23 mouse cellular contexts compared by ENCODE assay signal in genomic region chr8:121680896-121681295, GRCm38 (mm10). TPM values are rescaled to one million over a fixed set of nuclear protein-coding genes. Genes with fewer than 3 reads are reported as not detected.
DNase-seq lines count a peak whose midpoint lies in the region; ATAC-seq and TF ChIP-seq lines count a peak whose summit lies in the region.
"Had no signal": no experiment of that assay in that cellular context is flagged by ENCODE, and none has a peak within 500 bp of the region (broad histone marks: within the 10 kb centered on the region; RNA-seq: fewer than 3 reads in every experiment).

No protein-coding gene starts in this region.

- H3K4me3 ChIP-seq in cerebellum, adult 2 months (replicated peaks; ENCODE audit: insufficient read depth, low read depth, low read length): no peak overlapping the region
- no peak overlapping the region for H3K4me3 ChIP-seq in hindbrain, embryonic 16.5 days (ENCODE audit: low read length)
- H3K4me3 ChIP-seq: embryonic facial prominence, embryonic 12.5 days; forebrain, embryonic 12.5 days; gastrocnemius, adult 2 months had no signal

- peak; percentile 21 for DNase-seq in adrenal gland, adult 2 months
- no peak for DNase-seq in adrenal gland, postnatal 25 days
- DNase-seq in brain, adult 2 months (ENCODE audit: low read depth, low spot score): peak; percentile 83
- DNase-seq in cerebellum, adult 2 months: peak; percentile 70 to 85
- DNase-seq in cerebellum, postnatal 10 days: peak; percentile 68 to 76
- DNase-seq in urinary bladder, postnatal 4 days (ENCODE audit: low spot score in 2 of 2): no peak
- DNase-seq: adrenal gland, postnatal 36 days; B cell, adult 2 months; gastrocnemius, adult 2 months; gastrocnemius, postnatal 25 days; kidney, adult 2 months had no signal

- no peak for TF ChIP-seq CTCF in cerebellum, adult 2 months (IDR thresholded peaks at IDR 0.05; ENCODE audit: borderline replicate concordance, insufficient read depth, low read depth, low read length)

- WGBS in cerebellum, adult 2 months: 7% methylated on average over 4 of the region's 4 CpGs
- WGBS in hindbrain, embryonic 16.5 days: 85% methylated on average over 4 of the region's 4 CpGs

- no peak for ATAC-seq in hindbrain, embryonic 16.5 days
- ATAC-seq in monocyte, adult 5-6 weeks (replicated peaks; ENCODE audit: insufficient number of reproducible peaks, low FRiP score, low TSS enrichment, poor library complexity, severe bottlenecking): no peak
- ATAC-seq: CD4-positive, CD25-positive, alpha-beta regulatory T cell, adult 4 months; forebrain, embryonic 16.5 days; intestine, embryonic 16.5 days had no signal

- H3K36me3 ChIP-seq in hindbrain, embryonic 16.5 days (ENCODE audit: control insufficient read depth, insufficient read depth, low read length): no peaks in the 10 kb centered on the region
- H3K36me3 ChIP-seq: embryonic facial prominence, embryonic 12.5 days; forebrain, embryonic 12.5 days; G1E had no signal

- H3K4me1 ChIP-seq in cerebellum, adult 2 months (ENCODE audit: control insufficient read depth, insufficient read depth, low read length): peaks cover 20% of the 10 kb centered on the region
- no peaks in the 10 kb centered on the region for H3K4me1 ChIP-seq in hindbrain, embryonic 16.5 days (ENCODE audit: control insufficient read depth, insufficient read depth, low read depth, low read length)
- H3K4me1 ChIP-seq: embryonic facial prominence, embryonic 12.5 days; forebrain, embryonic 12.5 days had no signal

- no peaks in the 10 kb centered on the region for H3K9me3 ChIP-seq in hindbrain, embryonic 16.5 days (ENCODE audit: control insufficient read depth, low read length)
- H3K9me3 ChIP-seq: embryonic facial prominence, embryonic 12.5 days; forebrain, embryonic 12.5 days had no signal

- no peak overlapping the region for H3K4me2 ChIP-seq in hindbrain, embryonic 16.5 days (ENCODE audit: low read length)
- H3K4me2 ChIP-seq: embryonic facial prominence, embryonic 12.5 days; forebrain, embryonic 12.5 days; hindbrain, embryonic 14.5 days had no signal

- TF ChIP-seq POLR2A in cerebellum, adult 2 months (IDR thresholded peaks at IDR 0.05; ENCODE audit: borderline replicate concordance, insufficient read depth, low read length): no peak

- H3K27ac ChIP-seq in cerebellum, adult 2 months (ENCODE audit: insufficient read depth, low read length): peak overlapping the region; percentile 26
- H3K27ac ChIP-seq in hindbrain, embryonic 16.5 days (ENCODE audit: low read depth, low read length): no peak overlapping the region
- H3K27ac ChIP-seq: embryonic facial prominence, embryonic 12.5 days; forebrain, embryonic 12.5 days; gastrocnemius, adult 2 months; hindbrain, embryonic 14.5 days had no signal

- no peaks in the 10 kb centered on the region for H3K27me3 ChIP-seq in cerebellum, adult 2 months (ENCODE audit: control insufficient read depth, insufficient read depth, low read length)
- H3K27me3 ChIP-seq in hindbrain, embryonic 16.5 days (replicated peaks; ENCODE audit: control insufficient read depth, insufficient read depth, low read length): no peaks in the 10 kb centered on the region
- H3K27me3 ChIP-seq: embryonic facial prominence, embryonic 12.5 days had no signal

- H3K9ac ChIP-seq in hindbrain, embryonic 16.5 days (ENCODE audit: low read depth, low read length): no peak overlapping the region
- H3K9ac ChIP-seq: embryonic facial prominence, embryonic 12.5 days; forebrain, embryonic 12.5 days; hindbrain, embryonic 14.5 days had no signal

RNA-seq across cellular contexts. Expression of gene Zcchc14, which starts 28.2 kb away (rescaled TPM):
- 10 to 100 TPM; 32.9 to 44.8 TPM for total RNA-seq in adrenal gland, adult 2 months (2021)
- polyA plus RNA-seq in adrenal gland, adult 2 months (2012; rRNA removed): 41.2 and 44.0 TPM in 2 replicates
- total RNA-seq in adrenal gland, postnatal 25 days (2021): 52.5 and 57.8 TPM in 2 replicates
- 37.0 and 41.0 TPM in 2 replicates for polyA plus RNA-seq in cerebellum, adult 2 months (2012; rRNA removed)
- polyA plus RNA-seq in hindbrain, embryonic 16.5 days (2015; fragmentation: Nextera tagmentation; extraction: Ambion mirVana): 19.3 and 20.9 TPM in 2 replicates
- 0.19 to 0.21 TPM in 2 of 3 replicates, not detected in the other for total RNA-seq in monocyte, adult 5-6 weeks (2017)
- total RNA-seq: granulocyte monocyte progenitor cell, adult 5-6 weeks had no signal
- polyA plus RNA-seq: G1E had no signal

RNA-seq across cellular contexts. Expression of gene Jph3, which starts 48.5 kb away (rescaled TPM):
- 1 to 10 TPM; 1.6 to 2.2 TPM for total RNA-seq in adrenal gland, adult 2 months (2021)
- 3.1 TPM in 2 replicates for polyA plus RNA-seq in adrenal gland, adult 2 months (2012; rRNA removed)
- total RNA-seq in adrenal gland, postnatal 25 days (2021): 2.0 and 3.2 TPM in 2 replicates
- polyA plus RNA-seq in cerebellum, adult 2 months (2012; rRNA removed): 143 and 154 TPM in 2 replicates
- polyA plus RNA-seq in hindbrain, embryonic 16.5 days (2015; fragmentation: Nextera tagmentation; extraction: Ambion mirVana): 106 and 118 TPM in 2 replicates
- not detected in 3 replicates for total RNA-seq in monocyte, adult 5-6 weeks (2017)
- total RNA-seq: gastrocnemius, adult 2 months; gastrocnemius, postnatal 25 days; granulocyte monocyte progenitor cell, adult 5-6 weeks; heart, postnatal 10 days; hematopoietic stem cell, adult 5-6 weeks had no signal
- polyA plus RNA-seq: G1E had no signal

Comparison
In these comparisons a context has a peak if more than half of its experiments do, and no peak if none do; other contexts are left out.
1. DNase-seq: peak in adrenal gland, adult 2 months (single experiment), brain, adult 2 months (single experiment), cerebellum, adult 2 months (2 of 2) and cerebellum, postnatal 10 days (2 of 2); none in adrenal gland, postnatal 25 days (single experiment) and urinary bladder, postnatal 4 days (0 of 2).
2. RNA of gene Zcchc14, which starts 28.2 kb away (total RNA-seq): 52.5 to 57.8 TPM in adrenal gland, postnatal 25 days and 32.9 to 44.8 TPM in adrenal gland, adult 2 months; 0.19 to 0.21 TPM in monocyte, adult 5-6 weeks; every median in the first group is over 10 times any median in the second.